Mouse (Mus musculus) MEL (cell line): ENCODE results near the gene Gucd1.

Experiments
- E2F4 ChIP-seq: IDR thresholded peaks from 2 replicates; pipeline ENCODE4 v1.6.1; 2011; ENCODE audit warnings: low read depth, low read length, improper control_type of control experiment, borderline replicate concordance
- MYC ChIP-seq: IDR thresholded peaks from 2 replicates; pipeline ENCODE4 v1.6.1; 2011; ENCODE audit warnings: low read depth, mild to moderate bottlenecking, low read length, improper control_type of control experiment, moderate library complexity
- NELFE ChIP-seq: IDR thresholded peaks from 2 replicates; pipeline ENCODE4 v1.6.1; 2011; ENCODE audit warnings: low read depth, low read length, improper control_type of control experiment

- TF ChIP-seq MYC = peak; percentile 63; the same call in 1 of the 2 replicates
- no peak for TF ChIP-seq NELFE
- TF ChIP-seq E2F4 = no peak
Measured at GRCm38 (mm10) chr10:75301195-75301806, 216.5 kb downstream of the Gucd1 start.
